Mouse (Mus musculus) heart, embryonic 12.5 days (tissue): ENCODE results near the gene Inip. TPM values are rescaled to one million over a fixed set of nuclear protein-coding genes. Genes with fewer than 3 reads are reported as not detected.

Experiments
- ATAC-seq: fragments of 200-750 bp; cut with Nextera tagmentation; 2 replicates; pipeline ENCODE4 v1.8.0; 2017; ENCODE audit warnings: moderate TSS enrichment, moderate library complexity; ENCODE audit not compliant: insufficient number of reproducible peaks, low FRiP score
- H3K27ac ChIP-seq: fragments of 300-500 bp; sonication (generic); 2 replicates; pipeline ENCODE4 v1.5.1; 2016; ENCODE audit warnings: mild to moderate bottlenecking, moderate library complexity; ENCODE audit not compliant: poor library complexity, severe bottlenecking
- H3K27me3 ChIP-seq: fragments of 300-500 bp; sonication (generic); replicated peaks from 2 replicates; pipeline ENCODE4 v1.6.1; 2016; ENCODE audit warnings: mild to moderate bottlenecking, moderate library complexity
- H3K36me3 ChIP-seq: fragments of 300-500 bp; sonication (generic); 2 replicates; pipeline ENCODE4 v1.6.1; 2016; ENCODE audit warnings: mild to moderate bottlenecking, moderate library complexity
- H3K4me1 ChIP-seq: fragments of 300-500 bp; sonication (generic); replicated peaks from 2 replicates; pipeline ENCODE4 v1.6.1; 2016; ENCODE audit warnings: mild to moderate bottlenecking
- H3K4me2 ChIP-seq: fragments of 300-500 bp; sonication (generic); 2 replicates; pipeline ENCODE4 v1.6.1; 2016; ENCODE audit warnings: mild to moderate bottlenecking, moderate library complexity
- H3K4me3 ChIP-seq: fragments of 300-500 bp; sonication (generic); 2 replicates; pipeline ENCODE4 v1.5.1; 2016; ENCODE audit warnings: mild to moderate bottlenecking
- H3K9ac ChIP-seq: fragments of 300-500 bp; sonication (generic); 2 replicates; pipeline ENCODE4 v1.6.1; 2016; ENCODE audit warnings: mild to moderate bottlenecking, moderate library complexity
- H3K9me3 ChIP-seq: fragments of 300-500 bp; sonication (generic); replicated peaks from 2 replicates; pipeline ENCODE4 v1.6.1; 2016; ENCODE audit warnings: mild to moderate bottlenecking, moderate library complexity
- WGBS: fragments of 180-500 bp; shearing (Covaris S2); methylation state at CpG from one replicate; pipeline ENCODE4 v1.1.7; 2016; 5-methylcytosine and 5-hydroxymethylcytosine counted together
- polyA plus RNA-seq: library from polyadenylated mRNA; unstranded; fragments of >200 nt; fragmentation: Nextera tagmentation; extraction: Ambion mirVana; gene quantifications from 2 replicates; pipeline ENCODE4 v1.2.1, GENCODE M21; 2016

Gene Inip
- 43.9 and 47.1 TPM in 2 replicates for polyA plus RNA-seq

DNA sequence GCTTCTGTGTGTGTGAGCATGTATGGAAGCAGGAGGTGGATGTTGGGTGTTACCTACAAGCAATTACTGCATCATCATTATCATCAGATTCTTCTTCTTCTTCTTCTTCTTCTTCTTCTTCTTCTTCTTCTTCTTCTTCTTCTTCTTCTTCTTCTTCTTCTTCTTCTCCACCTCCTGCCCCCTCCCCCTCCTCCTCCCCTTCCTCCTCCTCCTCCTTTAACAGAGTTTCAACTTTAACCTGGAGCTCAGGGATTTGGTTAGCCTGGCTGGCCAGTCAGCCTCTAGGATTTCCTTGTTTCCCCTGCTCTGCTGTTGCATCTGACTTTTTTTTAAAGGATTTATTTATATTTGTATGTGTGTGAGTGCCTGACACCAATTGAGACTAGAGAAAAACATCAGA is at the start of gene Inip:
TSS of gene Inip (minus strand) at position 101 of the 400 bp plus-strand sequence.
- Histone ChIP-seq H3K4me3 (no peak within 1 kb of the TSS), H3K27me3 (no peaks in the 10 kb centered on the region), H3K9me3 (no peaks in the 10 kb centered on the region), H3K9ac (no peak within 1 kb of the TSS), H3K36me3 (no peaks in the 10 kb centered on the region), H3K4me2 (no peak within 1 kb of the TSS), H3K27ac (no peak within 1 kb of the TSS), H3K4me1 (peaks cover 3% of the 10 kb centered on the region; the same call in 1 of the 2 replicates)
- no peak for ATAC-seq

DNA sequence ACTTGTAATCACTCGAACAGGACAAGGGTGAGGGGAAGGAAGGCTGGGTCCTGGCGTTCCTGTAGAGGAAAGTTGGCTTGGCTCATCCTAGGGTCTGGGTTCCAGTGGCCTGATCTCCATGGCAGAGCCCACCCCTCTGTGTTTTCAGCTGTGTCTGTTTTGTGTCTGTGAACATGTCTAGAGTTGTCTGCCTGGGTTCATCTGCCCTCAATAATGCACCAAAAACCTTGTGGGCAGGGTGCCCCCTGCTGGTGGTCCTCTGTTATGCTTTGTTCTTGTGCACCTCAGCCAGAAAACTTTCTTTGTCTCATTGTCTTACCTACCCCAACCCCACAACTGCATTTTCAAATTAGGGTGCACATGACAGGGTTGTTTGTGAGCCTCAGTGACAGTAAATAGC is 48.8 kb upstream of the Inip start:
- Histone ChIP-seq H3K4me3 (no peak overlapping the region), H3K36me3 (peaks cover 13% of the 10 kb centered on the region), H3K4me1 (peaks cover 13% of the 10 kb centered on the region; the same call in 1 of the 2 replicates), H3K9me3 (peaks cover 8% of the 10 kb centered on the region; the same call in 1 of the 2 replicates), H3K4me2 (no peak overlapping the region), H3K27ac (no peak overlapping the region), H3K27me3 (no peaks in the 10 kb centered on the region), H3K9ac (no peak overlapping the region)
- peak; percentile 61; the same call in 1 of the 2 replicates for ATAC-seq
- 55% methylated on average over 2 of the region's 2 CpGs for WGBS

DNA sequence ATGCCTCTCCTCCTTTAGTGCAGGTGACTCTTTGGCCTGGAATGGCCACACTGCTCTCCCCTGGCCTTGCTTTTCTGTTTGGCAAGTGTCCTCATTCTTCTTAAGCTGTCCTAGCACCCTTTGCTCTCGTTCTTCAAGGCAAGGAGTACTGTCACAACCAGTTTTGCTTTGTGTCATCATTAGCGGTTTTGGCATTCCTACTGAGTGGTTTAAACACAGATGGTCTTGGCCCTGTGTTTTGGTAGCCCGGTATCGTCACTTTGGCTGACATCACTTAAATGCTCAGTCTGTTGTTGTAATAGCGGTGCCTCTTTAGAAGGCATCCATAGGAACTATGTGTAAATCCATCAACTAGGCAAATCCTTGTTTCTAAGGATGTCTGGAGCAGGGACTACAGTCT is 46.1 kb upstream of the Inip start:
- H3K4me3 ChIP-seq, result no peak overlapping the region
- peaks cover 15% of the 10 kb centered on the region for H3K4me1 ChIP-seq
- no peak overlapping the region for H3K4me2 ChIP-seq
- no peaks in the 10 kb centered on the region for H3K27me3 ChIP-seq
- WGBS, result 81% methylated on average over 5 of the region's 5 CpGs
- H3K9ac ChIP-seq, result no peak overlapping the region
- H3K36me3 ChIP-seq, result peaks cover 13% of the 10 kb centered on the region
- H3K9me3 ChIP-seq, result peaks cover 8% of the 10 kb centered on the region; the same call in 1 of the 2 replicates
- H3K27ac ChIP-seq, result no peak overlapping the region
- ATAC-seq, result no peak

DNA sequence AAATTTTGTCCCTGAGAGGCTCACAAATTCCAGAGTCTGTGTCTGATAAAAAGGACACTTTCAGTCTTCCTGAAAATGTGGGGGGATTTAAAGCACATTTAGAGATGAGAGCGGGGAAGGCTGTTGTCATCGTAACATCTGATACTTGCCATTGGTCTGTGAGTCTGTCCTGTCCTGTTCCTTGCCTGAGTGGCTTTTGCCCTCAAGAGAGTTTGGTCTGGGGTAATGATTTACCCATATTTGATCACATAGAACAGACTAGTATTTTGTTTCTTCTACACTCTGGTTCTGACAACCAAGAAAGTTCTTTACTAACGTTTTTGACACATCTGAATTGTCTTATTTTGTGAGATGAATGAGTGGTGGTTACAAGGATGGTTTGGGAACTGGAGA is 43.9 kb upstream of the Inip start:
- H3K9ac ChIP-seq, result no peak overlapping the region
- no peaks in the 10 kb centered on the region for H3K27me3 ChIP-seq
- H3K4me1 ChIP-seq, result peaks cover 19% of the 10 kb centered on the region
- no peak overlapping the region for H3K27ac ChIP-seq
- ATAC-seq, result no peak
- WGBS, result 88% methylated on average over 3 of the region's 3 CpGs
- no peak overlapping the region for H3K4me3 ChIP-seq
- no peak overlapping the region for H3K4me2 ChIP-seq
- H3K9me3 ChIP-seq, result peaks cover 8% of the 10 kb centered on the region; the same call in 1 of the 2 replicates
- H3K36me3 ChIP-seq, result peaks cover 13% of the 10 kb centered on the region

DNA sequence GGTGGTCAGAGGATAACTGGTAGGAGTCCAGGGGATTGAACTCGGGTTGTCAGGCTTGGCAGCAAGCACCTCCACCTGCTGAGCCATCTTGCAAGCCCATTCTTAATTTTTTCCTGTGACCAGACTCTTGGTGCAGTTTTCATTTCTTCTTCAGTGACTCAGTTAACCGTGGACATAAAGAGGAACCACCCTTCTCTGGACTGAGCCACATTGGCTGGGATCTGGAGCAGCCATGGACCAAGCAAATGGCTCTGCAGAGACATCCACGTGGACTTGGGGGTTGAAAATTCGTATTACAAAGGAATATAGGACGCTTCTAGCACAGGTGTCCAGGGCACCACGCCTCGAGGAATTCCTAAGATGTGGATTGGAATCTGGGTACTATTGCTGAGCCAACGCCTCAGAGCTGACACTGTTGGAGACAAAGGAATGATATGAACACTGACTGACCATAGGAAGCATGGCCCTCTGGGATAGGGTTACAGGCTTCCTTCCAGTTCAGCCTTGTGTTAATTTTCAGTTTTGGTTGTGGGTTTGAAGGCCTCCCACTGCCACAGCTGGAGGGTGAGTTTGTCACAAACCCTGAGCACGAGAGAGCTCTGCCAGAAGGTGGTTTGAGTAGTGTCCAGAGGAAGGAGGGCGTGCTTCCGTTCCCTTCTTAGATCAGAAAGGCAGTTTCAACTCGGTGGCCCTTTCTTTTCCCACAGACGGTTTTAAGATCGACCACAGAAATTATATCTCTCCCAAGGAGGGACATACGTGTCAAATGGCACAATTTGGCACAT is 43.3 kb upstream of the Inip start:
- H3K4me2 ChIP-seq, result no peak overlapping the region
- peaks cover 13% of the 10 kb centered on the region for H3K36me3 ChIP-seq
- H3K9me3 ChIP-seq, result peaks cover 8% of the 10 kb centered on the region; the same call in 1 of the 2 replicates
- no peak for ATAC-seq
- H3K4me1 ChIP-seq, result peaks cover 13% of the 10 kb centered on the region
- no peaks in the 10 kb centered on the region for H3K27me3 ChIP-seq
- 83% methylated on average over 15 of the region's 15 CpGs for WGBS
- no peak overlapping the region for H3K9ac ChIP-seq
- H3K4me3 ChIP-seq, result no peak overlapping the region
- H3K27ac ChIP-seq, result no peak overlapping the region

DNA sequence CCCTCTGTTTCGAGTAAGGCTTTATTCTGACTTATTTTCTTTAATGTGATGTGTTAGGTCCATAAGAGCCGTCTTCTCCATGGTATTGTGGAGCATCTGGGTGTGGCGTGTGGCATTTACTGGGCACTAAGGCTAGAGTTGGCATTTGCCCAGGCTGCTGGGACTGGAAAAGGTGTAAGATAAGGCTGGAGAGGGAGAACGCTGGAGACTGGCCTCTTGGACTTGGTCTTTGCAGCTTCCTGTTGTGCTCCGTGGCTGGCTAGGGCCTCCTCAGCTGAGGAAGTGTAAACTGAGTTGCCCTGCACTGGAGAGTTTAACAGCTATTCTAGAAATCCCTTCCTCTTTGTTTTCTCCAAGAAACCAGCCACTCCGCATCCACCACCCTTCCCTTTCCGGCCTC is 36.3 kb upstream of the Inip start:
- Histone ChIP-seq H3K9ac (0 out of 2 replicates have a peak overlapping the region, but pooled peaks have one; percentile 40), H3K4me1 (peaks cover 27% of the 10 kb centered on the region), H3K4me3 (no peak overlapping the region), H3K9me3 (no peaks in the 10 kb centered on the region; the same call in 1 of the 2 replicates), H3K27ac (peak overlapping the region; percentile 56; the same call in 1 of the 2 replicates), H3K4me2 (no peak overlapping the region), H3K27me3 (no peaks in the 10 kb centered on the region), H3K36me3 (peaks cover 14% of the 10 kb centered on the region; the same call in 1 of the 2 replicates)
- 51% methylated on average over 7 of the region's 7 CpGs for WGBS
- no peak for ATAC-seq

DNA sequence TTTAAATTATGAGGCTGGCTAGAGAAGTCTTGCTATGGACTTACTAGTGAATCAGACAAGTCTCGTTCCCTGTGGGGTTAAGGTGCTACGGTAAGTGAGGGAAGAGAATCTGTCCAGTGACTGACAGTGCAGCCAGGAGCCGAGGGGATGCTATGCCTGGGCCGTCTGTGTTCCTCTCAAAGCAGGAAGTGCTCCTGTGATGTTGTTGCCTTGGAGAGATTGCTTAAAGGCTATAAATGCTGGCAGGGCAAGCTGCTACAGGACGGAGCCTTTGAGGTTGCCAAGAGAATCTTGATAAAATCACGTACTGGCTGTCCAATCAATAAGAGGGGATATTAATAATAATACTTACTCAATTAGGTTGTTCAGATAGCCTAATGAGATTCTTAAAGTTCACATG is 31.4 kb upstream of the Inip start:
- no peak overlapping the region for H3K4me3 ChIP-seq
- 61% methylated on average over 6 of the region's 6 CpGs for WGBS
- H3K27me3 ChIP-seq, result no peaks in the 10 kb centered on the region
- no peak overlapping the region for H3K27ac ChIP-seq
- no peak for ATAC-seq
- no peak overlapping the region for H3K9ac ChIP-seq
- H3K4me1 ChIP-seq, result peaks cover 5% of the 10 kb centered on the region
- no peak overlapping the region for H3K4me2 ChIP-seq
- no peaks in the 10 kb centered on the region; the same call in 1 of the 2 replicates for H3K9me3 ChIP-seq
- peaks cover 17% of the 10 kb centered on the region; the same call in 1 of the 2 replicates for H3K36me3 ChIP-seq

DNA sequence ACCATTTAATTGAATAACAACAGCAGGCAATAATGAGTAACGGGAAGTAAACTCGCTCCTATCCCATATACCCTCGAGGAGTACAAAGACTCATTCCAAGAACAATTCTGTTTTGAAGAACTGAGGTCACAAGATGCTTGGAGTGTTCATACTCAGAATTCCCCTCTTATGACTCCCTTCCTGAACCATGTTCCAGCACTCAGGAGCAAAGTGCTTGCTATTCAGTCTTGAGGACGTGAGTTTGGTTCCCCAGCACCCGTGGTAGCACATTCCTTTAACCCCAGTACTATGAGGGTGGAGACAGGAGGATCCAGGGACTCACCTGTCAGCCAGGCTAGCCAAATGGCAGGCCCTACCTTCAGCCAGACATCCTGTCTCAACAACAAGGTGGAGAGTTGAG is 29.6 kb upstream of the Inip start:
- Histone ChIP-seq H3K9ac (no peak overlapping the region), H3K4me2 (no peak overlapping the region), H3K4me3 (no peak overlapping the region), H3K9me3 (no peaks in the 10 kb centered on the region), H3K27me3 (no peaks in the 10 kb centered on the region), H3K36me3 (peaks cover 15% of the 10 kb centered on the region; the same call in 1 of the 2 replicates), H3K27ac (no peak overlapping the region), H3K4me1 (no peaks in the 10 kb centered on the region; the same call in 1 of the 2 replicates)
- no peak for ATAC-seq
- WGBS, result 78% methylated on average over 5 of the region's 5 CpGs

DNA sequence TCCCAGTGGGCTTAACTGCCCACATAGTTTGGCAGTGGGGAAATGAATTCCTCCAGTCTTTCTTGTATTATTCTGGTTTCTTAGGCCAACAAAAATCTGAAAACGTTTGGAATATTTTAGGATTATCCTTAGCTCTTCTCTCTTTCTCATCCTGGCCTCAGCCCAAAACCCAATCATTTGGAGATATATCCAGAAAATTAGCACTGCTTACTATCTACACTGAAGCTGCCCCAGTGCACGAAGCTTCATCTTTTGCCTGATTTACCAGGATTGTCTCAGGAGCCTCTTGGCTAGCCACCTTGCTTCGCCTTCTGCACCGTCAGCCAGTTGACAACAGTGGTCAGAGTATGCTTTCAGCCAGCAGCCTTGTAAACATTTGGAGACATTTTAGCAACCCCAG is 27.7 kb upstream of the Inip start:
- 77% methylated on average over 4 of the region's 4 CpGs for WGBS
- no peak for ATAC-seq
- Histone ChIP-seq H3K4me3 (no peak overlapping the region), H3K36me3 (0 out of 2 replicates have a peak, but pooled peaks cover 2% of the 10 kb centered on the region), H3K9me3 (no peaks in the 10 kb centered on the region), H3K27me3 (no peaks in the 10 kb centered on the region), H3K4me2 (no peak overlapping the region), H3K9ac (no peak overlapping the region), H3K4me1 (peaks cover 2% of the 10 kb centered on the region; the same call in 1 of the 2 replicates), H3K27ac (no peak overlapping the region)

DNA sequence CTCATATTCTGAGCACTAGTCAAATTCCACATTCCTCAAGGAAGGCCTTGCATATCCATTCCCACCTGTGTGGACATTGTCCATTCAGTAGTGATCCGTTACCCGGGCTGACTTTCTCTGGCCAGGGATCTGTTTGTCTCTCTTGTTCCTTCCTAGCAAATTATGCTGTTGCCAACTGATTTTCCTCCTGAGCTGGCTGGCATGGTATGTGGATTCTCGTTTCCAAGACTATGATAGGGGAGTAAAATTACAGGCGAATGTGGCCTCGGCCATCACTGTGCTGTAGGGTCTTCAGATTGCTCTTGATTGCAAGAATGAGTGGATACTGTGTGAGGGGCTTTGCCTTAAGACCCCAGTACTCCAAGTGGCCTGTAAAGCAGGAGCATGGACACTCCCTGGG is 25.0 kb upstream of the Inip start:
- H3K4me2 ChIP-seq, result no peak overlapping the region
- 88% methylated on average over 5 of the region's 5 CpGs for WGBS
- no peak overlapping the region for H3K9ac ChIP-seq
- H3K4me3 ChIP-seq, result no peak overlapping the region
- ATAC-seq, result no peak
- H3K27me3 ChIP-seq, result no peaks in the 10 kb centered on the region
- no peak overlapping the region for H3K27ac ChIP-seq
- no peaks in the 10 kb centered on the region for H3K9me3 ChIP-seq
- H3K36me3 ChIP-seq, result 0 out of 2 replicates have a peak, but pooled peaks cover 2% of the 10 kb centered on the region
- peaks cover 17% of the 10 kb centered on the region for H3K4me1 ChIP-seq

DNA sequence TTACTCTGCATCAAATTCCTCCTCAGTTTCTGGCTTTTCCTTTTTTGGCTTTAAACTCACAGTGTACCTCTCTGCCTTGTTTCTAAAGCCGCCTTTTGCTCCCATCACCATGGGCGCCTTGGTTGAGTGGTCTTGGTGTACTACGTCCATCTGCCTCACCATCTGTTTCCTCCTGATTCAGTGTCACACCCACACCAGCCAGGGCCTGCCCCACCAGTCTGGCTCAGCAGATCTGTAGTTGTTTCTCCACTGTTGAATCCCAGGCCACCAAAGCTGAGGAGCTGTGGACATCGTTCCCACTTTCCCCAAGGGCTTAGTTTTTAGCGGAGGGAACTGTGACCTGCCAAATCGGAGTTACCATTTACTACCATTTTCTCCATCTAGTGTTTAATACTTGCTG is 24.2 kb upstream of the Inip start:
- no peaks in the 10 kb centered on the region for H3K27me3 ChIP-seq
- no peak overlapping the region for H3K9ac ChIP-seq
- H3K4me1 ChIP-seq, result peaks cover 17% of the 10 kb centered on the region
- no peak overlapping the region for H3K27ac ChIP-seq
- WGBS, result 78% methylated on average over 6 of the region's 6 CpGs
- H3K4me3 ChIP-seq, result no peak overlapping the region
- H3K9me3 ChIP-seq, result no peaks in the 10 kb centered on the region
- H3K4me2 ChIP-seq, result no peak overlapping the region
- H3K36me3 ChIP-seq, result 0 out of 2 replicates have a peak, but pooled peaks cover 2% of the 10 kb centered on the region
- no peak for ATAC-seq
